Mouse (Mus musculus) induced T-regulatory cell, adult 2 months (primary cell): ENCODE results near the gene Rb1.

ENCODE experiments used
- DNase-seq: peaks from one replicate; pipeline ENCODE4 v3.0.0-alpha.2; 2012; ENCODE audit warnings: low read depth

Gene Rb1

GRCm38 (mm10) chr14:73325456-73326381 is at the start of gene Rb1:
TSS of gene Rb1 (minus strand) at chr14:73325822.
- DNase-seq = peak; percentile 90

- DNase-seq = no peak
Observed at GRCm38 (mm10) chr14:73374315-73374890, 48.8 kb upstream of the Rb1 start.

GRCm38 (mm10) chr14:73373606-73374005 is 48.0 kb upstream of the Rb1 start:
- DNase-seq = no peak

- DNase-seq = no peak
Observed at GRCm38 (mm10) chr14:73372990-73373389, 47.4 kb upstream of the Rb1 start.

- DNase-seq = no peak
Observed at GRCm38 (mm10) chr14:73371577-73371976, 46.0 kb upstream of the Rb1 start.

GRCm38 (mm10) chr14:73370695-73371372 is 45.2 kb upstream of the Rb1 start:
- no peak for DNase-seq

- DNase-seq = no peak
Observed at GRCm38 (mm10) chr14:73370078-73370670, 44.6 kb upstream of the Rb1 start.

- no peak for DNase-seq
Observed at GRCm38 (mm10) chr14:73369634-73370033, 44.0 kb upstream of the Rb1 start.

GRCm38 (mm10) chr14:73368966-73369365 is 43.3 kb upstream of the Rb1 start:
- no peak for DNase-seq

GRCm38 (mm10) chr14:73368221-73368620 is 42.6 kb upstream of the Rb1 start:
- DNase-seq = no peak

GRCm38 (mm10) chr14:73366278-73366677 is 40.7 kb upstream of the Rb1 start:
- no peak for DNase-seq

GRCm38 (mm10) chr14:73363782-73364181 is 38.2 kb upstream of the Rb1 start:
- DNase-seq = no peak

- DNase-seq = no peak
Observed at GRCm38 (mm10) chr14:73354700-73355099, 29.1 kb upstream of the Rb1 start.

GRCm38 (mm10) chr14:73351118-73351517 is 25.5 kb upstream of the Rb1 start:
- no peak for DNase-seq

- no peak for DNase-seq
Observed at GRCm38 (mm10) chr14:73350029-73350428, 24.4 kb upstream of the Rb1 start.

- DNase-seq = peak; percentile 65
Observed at GRCm38 (mm10) chr14:73349061-73349670, 23.5 kb upstream of the Rb1 start.

- no peak for DNase-seq
Observed at GRCm38 (mm10) chr14:73347302-73347701, 21.7 kb upstream of the Rb1 start.

- no peak for DNase-seq
Observed at GRCm38 (mm10) chr14:73345614-73346013, 20.0 kb upstream of the Rb1 start.

GRCm38 (mm10) chr14:73340051-73340755 is 14.6 kb upstream of the Rb1 start:
- peak; percentile 62 for DNase-seq

- peak; percentile 54 for DNase-seq
Observed at GRCm38 (mm10) chr14:73339615-73340014, 14.0 kb upstream of the Rb1 start.

- no peak for DNase-seq
Observed at GRCm38 (mm10) chr14:73336316-73337080, 10.9 kb upstream of the Rb1 start.
